Mouse (Mus musculus) layer of hippocampus, adult 2 months (tissue): ENCODE measurements around the gene Cdhr1. TPM values are rescaled to one million over a fixed set of nuclear protein-coding genes. Genes with fewer than 3 reads are reported as not detected.

Experiments used
- DNase-seq, 2 experiments: peaks; one replicate each; pipeline ENCODE4 v3.0.0; 2022; ENCODE audit warnings: low spot score in 2 of 2
- H3K27ac ChIP-seq: fragments of 200-600 bp; 2 replicates; pipeline ENCODE4 v1.8.1; 2022
- H3K4me3 ChIP-seq: fragments of 200-600 bp; 2 replicates; pipeline ENCODE4 v1.8.1; 2022; ENCODE audit warnings: mild to moderate bottlenecking
- CTCF ChIP-seq: fragments of 200-600 bp; conservative IDR thresholded peaks from 2 replicates; pipeline ENCODE4 v1.8.1; 2022; ENCODE audit warnings: antibody characterized with exemption, mild to moderate bottlenecking, moderate library complexity
- total RNA-seq, 2 experiments: library from RNA; stranded (reverse); gene quantifications; 2 replicates each; pipeline ENCODE4 v1.2.3; 2021

Cdhr1 gene
- total RNA-seq, 2 experiments from 2014 or later, result 8.5 to 10.1 TPM

GRCm38 (mm10) chr14:37034432-37034831 is 63.7 kb downstream of the Cdhr1 start:
- Histone ChIP-seq H3K4me3 (no peak overlapping the region), H3K27ac (no peak overlapping the region)
- TF ChIP-seq CTCF, result peak; percentile 66
- no peak for DNase-seq

GRCm38 (mm10) chr14:37033241-37033640 is 64.9 kb downstream of the Cdhr1 start:
- TF ChIP-seq CTCF, result peak; percentile 99
- H3K4me3 ChIP-seq, result peak overlapping the region; percentile 3; the same call in 1 of the 2 replicates
- peak; percentile 80 to 88 for DNase-seq
- no peak overlapping the region for H3K27ac ChIP-seq

GRCm38 (mm10) chr14:37032481-37033104 is 65.6 kb downstream of the Cdhr1 start:
- Histone ChIP-seq H3K27ac (no peak overlapping the region), H3K4me3 (peak overlapping the region; percentile 3; the same call in 1 of the 2 replicates)
- TF ChIP-seq CTCF, result no peak
- DNase-seq, result peak in 1 of 2 experiments; percentile 5

- no peak for DNase-seq
- no peak overlapping the region for H3K27ac ChIP-seq
- H3K4me3 ChIP-seq, result no peak overlapping the region
- no peak for TF ChIP-seq CTCF
These were observed 69.6 kb downstream of the Cdhr1 start for GRCm38 (mm10) chr14:37028555-37028954.

- H3K27ac ChIP-seq, result no peak overlapping the region
- H3K4me3 ChIP-seq, result no peak overlapping the region
- TF ChIP-seq CTCF, result no peak
- no peak for DNase-seq
These were observed 70.2 kb downstream of the Cdhr1 start for GRCm38 (mm10) chr14:37027951-37028350.

Other genes with a start within 250 kb of the Cdhr1 start
- 10 to 100 TPM; 78.3 to 88.0 TPM for gene Ccser2, start 129.6 kb downstream of the Cdhr1 start, total RNA-seq
- gene Rgr, start 49.4 kb downstream of the Cdhr1 start, total RNA-seq, result not detected
- gene Lrit1, start 43.5 kb downstream of the Cdhr1 start, total RNA-seq, result not detected
- not detected for gene Lrit2, start 30.4 kb downstream of the Cdhr1 start, total RNA-seq
- gene 2610528A11Rik, start 15.7 kb upstream of the Cdhr1 start, total RNA-seq, result 1 to 10 TPM in 1 of 2 experiments, under 1 TPM in 1; 0.71 to 1.2 TPM
- gene Ghitm, start 36.9 kb upstream of the Cdhr1 start, total RNA-seq, result 100 to 1,000 TPM; 412 to 415 TPM